Mouse (Mus musculus) left cerebral cortex, adult 9 months (tissue): ENCODE measurements at regions not wholly inside any gene's neighbourhood (a gene's known extent, or its start where the extent isn't known, plus 50 kb on each side); places are given as distances from the start of the nearest gene placed in this dataset.
A peak's percentile ranks its signal among the peaks of the same experiment; 100 is the strongest.

Experiments used
- DNase-seq, 2 experiments: peaks; one replicate each; pipeline ENCODE4 v3.0.0; 2022; ENCODE audit warnings: low spot score in 2 of 2

DNA sequence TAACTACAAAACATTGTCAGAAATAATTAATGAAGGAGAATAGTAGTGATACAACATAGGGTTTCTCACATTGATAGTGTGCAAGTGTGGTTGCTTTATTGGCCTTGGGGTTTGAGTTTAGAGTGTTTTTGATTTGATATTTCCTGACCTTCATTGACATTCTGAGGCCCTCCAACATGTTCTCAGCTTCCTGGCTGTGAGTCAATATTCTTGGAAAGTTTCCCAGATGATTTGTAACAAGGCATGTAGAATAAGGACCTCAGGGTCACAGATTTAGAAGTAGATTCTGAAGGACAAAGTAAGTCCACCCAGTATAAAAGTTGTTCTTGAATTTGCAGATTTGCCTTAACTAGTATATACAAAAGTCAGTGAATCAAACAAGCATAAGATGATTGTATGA, 969.7 kb upstream of the Pcdh9 start:
- DNase-seq: no peak

DNA sequence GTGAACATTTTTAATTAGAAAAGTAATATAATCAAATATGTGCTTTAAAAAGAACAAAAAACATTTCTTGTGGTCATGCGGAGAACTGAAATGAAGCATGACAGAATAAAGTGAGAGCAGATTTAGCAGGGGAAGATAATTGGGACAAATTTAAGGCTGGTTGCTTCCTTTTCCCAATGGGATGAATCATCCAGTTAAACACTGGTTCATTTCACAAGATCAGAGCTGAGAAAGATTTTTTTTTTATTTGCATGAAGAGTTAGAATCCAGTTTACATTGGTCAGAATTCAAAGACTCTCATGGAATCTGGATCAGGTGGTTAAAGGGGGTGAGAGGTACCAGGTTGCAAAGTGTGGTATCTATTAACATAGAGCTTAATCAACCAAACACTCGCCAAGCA, 978.5 kb upstream of the Pcdh9 start:
- no peak for DNase-seq

DNA sequence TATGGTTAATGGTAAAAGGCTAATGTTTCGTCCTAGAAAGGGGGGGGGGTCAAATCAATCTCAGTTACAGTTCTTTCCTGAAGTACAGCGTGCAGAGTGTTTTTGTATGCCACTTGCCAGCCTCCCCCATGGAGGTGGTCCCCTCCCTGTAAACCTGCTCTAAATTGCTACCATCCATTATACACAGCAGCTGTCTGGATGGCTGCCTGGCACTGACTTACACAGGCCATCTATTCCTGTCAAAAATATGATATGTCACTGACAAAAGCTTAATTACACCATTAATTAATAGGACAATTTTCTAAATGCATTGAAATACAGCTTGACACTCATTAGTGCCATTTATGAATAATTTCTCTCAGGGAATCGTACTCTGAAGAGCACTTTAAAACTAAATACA, 995.0 kb upstream of the 4921530L21Rik start:
- no peak for DNase-seq

DNA sequence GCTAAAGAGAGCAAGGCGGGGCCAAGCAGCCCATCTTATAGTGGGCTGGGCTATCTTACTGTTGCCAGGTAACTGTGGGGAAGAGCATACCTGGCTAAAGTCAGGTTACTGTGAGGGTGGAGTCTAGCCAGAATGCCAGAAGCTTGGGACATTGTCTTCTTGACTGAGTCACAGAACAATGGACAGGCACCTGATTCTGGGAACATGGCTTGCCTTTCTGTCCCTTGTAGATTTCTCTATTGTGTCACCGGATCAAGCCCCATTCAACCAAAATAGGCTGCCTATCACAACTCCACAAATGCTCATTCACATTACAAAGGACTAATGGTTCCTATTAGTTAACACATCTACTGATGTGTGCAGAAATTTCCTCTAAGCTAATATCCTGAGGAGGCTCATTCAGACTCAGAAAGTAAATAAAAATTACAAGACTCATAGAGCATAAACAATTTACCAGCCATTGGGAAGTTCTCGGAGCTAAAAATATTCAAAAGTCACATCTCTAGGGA, 985.7 kb upstream of the 4921530L21Rik start:
- no peak for DNase-seq

DNA sequence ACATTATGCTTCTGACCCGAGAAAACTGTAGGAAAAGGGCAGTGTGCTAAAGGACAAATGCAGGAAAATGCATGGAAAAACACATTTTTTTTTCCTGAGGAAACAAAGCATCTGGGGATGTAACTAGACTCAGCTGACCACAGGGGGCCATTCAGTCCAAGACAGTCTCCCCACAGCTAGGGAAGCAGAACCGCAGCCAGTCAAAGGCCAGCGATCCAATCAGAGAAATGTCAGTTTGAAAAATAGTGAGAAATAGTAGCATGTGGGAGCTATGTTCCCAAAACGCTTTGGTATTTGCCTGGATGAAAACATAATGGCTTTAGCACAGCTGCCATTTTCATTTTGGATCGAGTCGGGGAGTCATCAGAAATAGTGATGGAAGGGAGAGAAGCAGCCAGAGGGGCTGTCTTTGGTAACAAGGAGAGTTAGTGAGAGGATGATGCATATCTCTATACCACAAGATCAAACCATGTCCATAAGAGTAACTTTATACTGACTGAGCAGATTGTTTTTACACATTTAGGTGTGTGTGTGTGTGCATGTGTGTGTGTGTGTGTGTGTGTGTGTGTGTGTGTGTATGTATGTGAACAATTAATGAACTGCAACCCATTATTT, 982.3 kb upstream of the 4921530L21Rik start:
- DNase-seq: no peak

DNA sequence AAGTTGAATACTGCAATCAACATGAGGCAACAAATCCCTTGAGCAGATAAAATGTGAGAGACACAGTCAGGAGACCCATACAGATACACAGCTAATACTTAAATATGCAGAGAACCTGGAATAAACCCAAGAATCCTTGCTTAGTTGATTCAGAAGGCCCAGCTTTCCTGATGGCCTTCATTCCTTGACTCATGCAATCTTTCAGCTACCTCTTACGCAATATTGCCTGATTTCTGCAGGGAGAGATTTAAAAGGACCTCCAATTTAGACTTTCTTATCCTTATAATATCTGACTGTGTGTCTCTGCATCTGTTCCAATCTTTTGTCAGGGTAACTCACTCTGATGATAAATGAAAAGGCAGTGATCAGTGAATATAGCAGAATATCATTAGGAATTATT, 968.7 kb upstream of the 4921530L21Rik start:
- DNase-seq: no peak

DNA sequence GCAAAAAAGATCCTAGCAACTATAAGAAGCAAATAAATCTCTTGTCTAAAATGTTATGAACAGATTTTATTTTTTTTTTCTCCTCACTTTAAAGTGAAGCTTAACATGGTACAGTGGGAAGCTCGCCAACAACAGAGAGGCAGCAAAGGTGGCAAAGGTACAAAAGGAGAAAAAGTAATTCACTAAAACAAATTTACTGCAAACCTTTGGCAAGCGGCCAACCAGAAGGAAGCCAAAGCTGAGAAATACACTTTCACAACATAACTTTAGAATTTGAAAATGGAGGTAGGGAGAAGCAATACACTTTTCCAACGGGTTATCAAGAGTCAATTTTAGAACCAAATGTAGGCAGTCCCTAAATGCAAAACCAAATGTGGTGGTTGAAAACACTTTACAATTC, 939.6 kb upstream of the 4921530L21Rik start:
- DNase-seq: peak in 1 of 2 experiments; percentile 6
